Mouse (Mus musculus): ENCODE data around the gene Zfp345. TPM values are rescaled to one million over a fixed set of nuclear protein-coding genes. Genes with fewer than 3 reads are reported as not detected.
"Not testable (repeated sequence)": the region's sequence is repeated elsewhere in the genome, so short reads cannot be mapped to it uniquely, and the experiment has no call there.

Zfp345 gene
- under 1 TPM in 1 of 2 experiments, not detected in 1; 0.23 TPM for total RNA-seq (2021)
- long read RNA-seq, experiment 1 = 0 reads
- long read RNA-seq, experiment 2 = 0 reads

DNA sequence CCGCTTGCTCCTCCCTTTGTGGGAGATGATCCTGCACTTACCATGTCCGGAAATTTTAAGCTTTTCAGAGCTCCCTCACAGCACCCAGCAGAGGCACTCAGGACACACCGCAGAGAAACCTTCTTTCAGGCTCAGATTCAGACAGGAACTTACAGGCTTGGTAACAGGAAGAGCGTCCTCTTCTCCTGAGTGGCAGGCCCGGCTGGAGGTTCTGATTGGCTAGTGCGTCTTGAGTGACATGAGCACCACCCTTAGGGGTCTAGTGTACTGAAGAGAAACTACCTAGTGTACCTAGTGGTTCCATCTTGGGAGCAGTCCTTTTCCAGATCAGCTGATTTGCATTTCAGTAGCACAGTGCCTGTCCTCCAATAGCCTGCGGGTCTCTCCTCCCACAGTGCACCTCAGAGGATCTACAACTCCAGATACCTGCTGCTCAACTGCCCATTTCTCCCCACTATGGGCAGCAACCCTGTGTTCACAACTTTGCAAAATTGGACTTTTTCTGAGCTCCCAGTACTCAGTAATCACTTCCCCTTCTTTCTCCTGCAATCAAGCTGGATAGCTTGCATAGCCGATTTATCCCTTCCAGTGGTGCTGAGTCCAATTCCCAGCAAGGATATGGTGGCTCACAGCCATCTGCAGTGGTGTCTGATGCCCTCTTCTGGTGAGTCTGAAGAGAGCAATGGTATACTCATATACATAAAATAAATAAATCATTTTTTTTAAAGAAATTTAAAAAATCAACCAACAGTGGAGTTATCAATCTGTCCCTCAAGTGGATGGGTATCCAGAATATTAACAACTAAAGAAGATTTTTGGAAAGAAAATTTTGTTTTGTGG is at the start of gene Zfp345:
TSS of gene Zfp345 (minus strand) at position 153 of the 840 bp plus-strand sequence.
- H3K4me3 ChIP-seq; H3K27ac ChIP-seq; intact Hi-C loops (cut with DNase I); DNase-seq (ENCODE audit: extremely low spot score in 1 of 2, low spot score in 2 of 2): not testable (repeated sequence)
- TF ChIP-seq CTCF (IDR thresholded peaks at IDR 0.05) = peak; percentile 17; the same call in 1 of the 2 replicates

- no peak for TF ChIP-seq CTCF (IDR thresholded peaks at IDR 0.05)
- DNase-seq (ENCODE audit: extremely low spot score in 1 of 2, low spot score in 2 of 2) = no peak
- Histone ChIP-seq H3K4me3 (no peak overlapping the region), H3K27ac (no peak overlapping the region)
- intact Hi-C loops (cut with DNase I) = no loop called here
Observed at GRCm38 (mm10) chr2:150525703-150526207, 40.9 kb upstream of the Zfp345 start.

- H3K27ac ChIP-seq = no peak overlapping the region
- DNase-seq (ENCODE audit: extremely low spot score in 1 of 2, low spot score in 2 of 2) = no peak
- H3K4me3 ChIP-seq = no peak overlapping the region
- TF ChIP-seq CTCF (IDR thresholded peaks at IDR 0.05) = no peak
- intact Hi-C loops (cut with DNase I) = no loop called here
Observed at GRCm38 (mm10) chr2:150512837-150513236, 27.9 kb upstream of the Zfp345 start.

DNA sequence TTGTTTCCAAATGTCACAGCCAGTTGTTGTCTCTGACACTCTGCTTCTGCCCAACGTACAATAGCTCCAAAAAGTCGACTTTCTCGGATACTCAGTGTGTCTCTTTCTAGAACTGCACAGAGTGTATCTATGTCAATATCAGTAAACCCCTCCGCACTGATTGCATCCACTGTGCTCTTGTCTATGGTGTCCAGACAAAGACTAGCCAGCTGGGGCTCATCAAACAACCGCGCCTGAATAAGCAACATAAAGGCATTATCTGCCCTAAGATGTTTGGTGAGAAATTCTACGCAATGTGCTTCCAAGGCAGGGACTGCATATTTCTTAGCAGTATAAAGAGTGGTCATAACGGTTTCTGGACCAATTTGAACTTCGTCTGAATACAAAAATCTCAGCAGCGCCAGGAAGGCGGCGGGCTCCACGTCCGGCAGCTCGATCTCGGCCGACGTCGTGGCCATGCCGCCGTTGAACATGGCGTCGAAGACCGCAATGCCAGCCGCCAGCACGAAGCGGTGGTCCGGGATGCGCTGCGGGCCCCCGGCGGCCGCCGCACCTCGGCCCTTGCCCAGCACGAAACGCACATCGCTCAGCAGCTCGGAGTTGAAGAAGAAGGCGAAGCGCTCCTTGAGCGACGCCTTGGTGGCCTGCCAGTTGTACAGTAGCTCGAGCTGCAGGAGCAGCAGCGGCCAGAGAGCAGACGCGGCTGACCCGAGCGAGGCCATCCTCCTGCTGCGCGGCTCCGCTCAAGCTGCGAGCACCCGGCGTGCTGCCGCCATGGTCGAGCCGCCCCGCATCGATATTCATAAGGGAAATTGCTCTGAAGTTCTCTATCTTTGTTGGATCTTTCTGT is 15.5 kb upstream of the Zfp345 start:
- intact Hi-C loops (cut with DNase I) = not testable (repeated sequence)

DNA sequence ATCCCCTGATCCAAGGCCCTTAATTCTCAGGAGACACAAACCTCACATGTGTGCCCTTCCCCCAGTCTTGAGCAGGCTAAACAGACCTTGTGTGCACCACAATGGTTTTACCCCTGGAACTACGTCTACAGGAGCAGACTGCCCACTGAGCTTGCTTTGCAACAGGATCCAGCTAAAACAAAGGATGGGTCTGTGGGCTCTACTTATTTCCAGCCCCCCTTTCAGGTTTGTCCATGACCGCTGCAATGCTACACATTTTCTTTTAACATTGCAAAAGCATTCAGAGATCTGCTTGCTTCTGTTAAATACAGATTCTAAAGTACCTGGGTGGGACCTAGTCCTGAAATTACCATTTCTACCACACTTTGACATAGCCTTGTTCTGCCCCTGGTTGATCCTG is 8.1 kb upstream of the Zfp345 start:
- no peak overlapping the region for H3K4me3 ChIP-seq
- intact Hi-C loops (cut with DNase I) = no loop called here
- no peak for TF ChIP-seq CTCF (IDR thresholded peaks at IDR 0.05)
- H3K27ac ChIP-seq = no peak overlapping the region
- no peak for DNase-seq (ENCODE audit: extremely low spot score in 1 of 2, low spot score in 2 of 2)

More for the DNA sequence above, 15.5 kb upstream of the Zfp345 start:
- DNase-seq (ENCODE audit: extremely low spot score in 1 of 2, low spot score in 2 of 2); H3K27ac ChIP-seq; H3K4me3 ChIP-seq: not testable (repeated sequence)

- peak; percentile 63 for DNase-seq (ENCODE audit: extremely low spot score in 1 of 2, low spot score in 2 of 2)
- peak within 1 kb of the TSS; percentile 58 for H3K4me3 ChIP-seq
- intact Hi-C loops (cut with DNase I) = loop anchor here (5.0 kb wide), 1 partner anchor 234 kb away; the partner anchor contains the start of gene Zfp937
- H3K27ac ChIP-seq = peak within 1 kb of the TSS; percentile 59; the same call in 1 of the 2 replicates
Observed at GRCm38 (mm10) chr2:150451180-150451919, 33.5 kb downstream of the Zfp345 start, which contains the start of gene Zfp442. TSS of gene Zfp442 (minus strand) at chr2:150451486.

GRCm38 (mm10) chr2:150439084-150439483 is 45.8 kb downstream of the Zfp345 start:
- intact Hi-C loops (cut with DNase I); H3K4me3 ChIP-seq; DNase-seq (ENCODE audit: extremely low spot score in 1 of 2, low spot score in 2 of 2); H3K27ac ChIP-seq: not testable (repeated sequence)

Other genes starting within 250 kb of the Zfp345 start
- 1 to 10 TPM; 6.5 to 7.9 TPM for gene Gm21994, start 229.5 kb downstream of the Zfp345 start, total RNA-seq (2021)
- gene Gm14124, start 227.6 kb downstream of the Zfp345 start, total RNA-seq (2021) = under 1 TPM; 0.32 to 0.37 TPM
- gene Gm10130, start 161.4 kb downstream of the Zfp345 start, total RNA-seq (2021) = 1 to 10 TPM in 1 of 2 experiments, not detected in 1; 2.6 TPM
- gene 3300002I08Rik, start 122.3 kb downstream of the Zfp345 start, total RNA-seq (2021) = 1 to 10 TPM; 8.4 to 9.2 TPM
- gene Zfp442, start 33.6 kb downstream of the Zfp345 start, total RNA-seq (2021) = 1 to 10 TPM; 6.4 to 8.3 TPM
- not detected for gene Cst7, start 85.3 kb upstream of the Zfp345 start, total RNA-seq (2021)
- 10 to 100 TPM; 49.5 to 56.7 TPM for gene Apmap, start 123.5 kb upstream of the Zfp345 start, total RNA-seq (2021)
- gene Acss1, start 183.4 kb upstream of the Zfp345 start, total RNA-seq (2021) = 10 to 100 TPM; 18.5 to 21.5 TPM
- under 1 TPM in 1 of 2 experiments, not detected in 1; 0.11 TPM for gene Vsx1, start 204.3 kb upstream of the Zfp345 start, total RNA-seq (2021)